Mouse (Mus musculus): ENCODE results near the gene Krt90. TPM values are rescaled to one million over a fixed set of nuclear protein-coding genes. Genes with fewer than 3 reads are reported as not detected.
A peak's percentile ranks its signal among the peaks of the same experiment; 100 is the strongest.

The Krt90 gene
- total RNA-seq (2014; rRNA removed) (not detected in 2 replicates), polyA plus RNA-seq (2012; rRNA removed) (not detected in 2 replicates)

- 49% methylated on average over 5 of the region's 5 CpGs for WGBS
- Histone ChIP-seq H3K4me1 (ENCODE audit: control insufficient read depth, insufficient read depth, low read length) (no peaks in the 10 kb centered on the region), H3K36me3 (ENCODE audit: control insufficient read depth, insufficient read depth, low read length) (no peaks in the 10 kb centered on the region), H3K9ac (ENCODE audit: low read depth, low read length) (no peak within 1 kb of the TSS), H3K79me2 (ENCODE audit: control insufficient read depth, insufficient read depth, low read length) (no peaks in the 10 kb centered on the region), H3K27ac (replicated peaks; ENCODE audit: insufficient read depth, low read depth, low read length) (no peak within 1 kb of the TSS), H3K27me3 (ENCODE audit: control insufficient read depth, insufficient read depth, low read length) (no peaks in the 10 kb centered on the region), H3K4me3 (ENCODE audit: insufficient read depth, low read depth, low read length) (no peak within 1 kb of the TSS)
- DNase-seq (ENCODE audit: extremely low read depth, low read depth, low spot score) = no peak
- TF ChIP-seq POLR2A (IDR thresholded peaks at IDR 0.05; ENCODE audit: extremely low read depth, insufficient read depth, low read length) (no peak), CTCF (IDR thresholded peaks at IDR 0.05; ENCODE audit: low read depth, low read length) (no peak)
These were observed at the start of gene Krt90 for GRCm38 (mm10) chr15:101562850-101563249. Krt90 (minus strand) TSS chr15:101562950.

GRCm38 (mm10) chr15:101599123-101599522 is 36.4 kb upstream of the Krt90 start:
- Histone ChIP-seq H3K4me3 (ENCODE audit: insufficient read depth, low read depth, low read length) (no peak overlapping the region), H3K36me3 (ENCODE audit: control insufficient read depth, insufficient read depth, low read length) (no peaks in the 10 kb centered on the region), H3K9ac (ENCODE audit: low read depth, low read length) (no peak overlapping the region), H3K27me3 (ENCODE audit: control insufficient read depth, insufficient read depth, low read length) (no peaks in the 10 kb centered on the region; the same call in 1 of the 2 replicates), H3K4me1 (ENCODE audit: control insufficient read depth, insufficient read depth, low read length) (no peaks in the 10 kb centered on the region), H3K27ac (replicated peaks; ENCODE audit: insufficient read depth, low read depth, low read length) (no peak overlapping the region), H3K79me2 (ENCODE audit: control insufficient read depth, insufficient read depth, low read length) (no peaks in the 10 kb centered on the region)
- WGBS = 62% methylated on average over 6 of the region's 6 CpGs
- DNase-seq (ENCODE audit: extremely low read depth, low read depth, low spot score) = no peak
- TF ChIP-seq POLR2A (IDR thresholded peaks at IDR 0.05; ENCODE audit: extremely low read depth, insufficient read depth, low read length) (no peak), CTCF (IDR thresholded peaks at IDR 0.05; ENCODE audit: low read depth, low read length) (no peak)

DNA sequence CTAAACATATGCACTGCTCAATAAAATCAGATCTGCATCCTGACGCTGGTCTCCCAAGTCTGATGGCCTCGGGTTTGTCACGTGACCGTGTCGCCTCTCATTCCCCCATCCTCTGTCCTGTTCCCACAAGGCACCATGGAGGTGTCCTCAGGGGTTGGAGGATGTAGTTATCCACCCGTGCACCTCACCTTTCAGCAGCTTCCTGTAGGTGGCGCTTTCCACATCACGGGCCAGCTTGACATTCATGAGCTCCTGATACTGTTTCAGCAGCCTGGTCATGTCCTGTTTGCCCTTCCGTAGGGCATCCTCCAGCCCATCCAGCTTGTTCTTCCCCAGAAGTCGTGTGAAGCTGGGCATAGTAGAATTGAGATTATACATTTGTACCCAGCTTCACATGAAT is 25.5 kb upstream of the Krt90 start:
- Histone ChIP-seq H3K4me1 (ENCODE audit: control insufficient read depth, insufficient read depth, low read length) (no peaks in the 10 kb centered on the region), H3K79me2 (ENCODE audit: control insufficient read depth, insufficient read depth, low read length) (no peaks in the 10 kb centered on the region), H3K36me3 (ENCODE audit: control insufficient read depth, insufficient read depth, low read length) (no peaks in the 10 kb centered on the region), H3K9ac (ENCODE audit: low read depth, low read length) (no peak overlapping the region), H3K4me3 (ENCODE audit: insufficient read depth, low read depth, low read length) (no peak overlapping the region), H3K27ac (replicated peaks; ENCODE audit: insufficient read depth, low read depth, low read length) (no peak overlapping the region), H3K27me3 (ENCODE audit: control insufficient read depth, insufficient read depth, low read length) (no peaks in the 10 kb centered on the region)
- DNase-seq (ENCODE audit: extremely low read depth, low read depth, low spot score) = no peak
- 69% methylated on average over 10 of the region's 10 CpGs for WGBS
- peak; percentile 33; the same call in 1 of the 2 replicates for TF ChIP-seq CTCF (IDR thresholded peaks at IDR 0.05; ENCODE audit: low read depth, low read length)
- no peak for TF ChIP-seq POLR2A (IDR thresholded peaks at IDR 0.05; ENCODE audit: extremely low read depth, insufficient read depth, low read length)

DNA sequence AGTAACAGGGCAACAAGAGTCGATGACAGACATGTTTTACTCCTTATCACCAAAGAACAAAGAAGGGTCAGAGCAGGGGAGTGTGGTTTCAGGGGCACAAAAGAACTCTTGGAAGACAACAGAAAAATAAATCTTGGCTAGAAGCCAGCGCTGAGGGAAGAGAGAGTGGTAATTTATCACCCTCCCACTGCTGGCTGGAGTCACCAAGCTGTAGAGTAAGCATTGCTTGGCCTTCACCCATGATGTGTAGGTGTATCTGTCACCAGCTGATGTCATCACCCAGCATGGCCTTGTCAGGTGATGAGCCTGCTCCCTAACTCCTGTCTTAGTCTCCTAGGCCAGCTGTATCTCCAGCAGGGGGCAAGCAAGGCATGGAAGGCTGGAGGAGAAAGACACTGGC is 21.7 kb upstream of the Krt90 start:
- DNase-seq (ENCODE audit: extremely low read depth, low read depth, low spot score) = no peak
- 33% methylated on average over 2 of the region's 2 CpGs for WGBS

GRCm38 (mm10) chr15:101583211-101583965 is 20.6 kb upstream of the Krt90 start:
- H3K27me3 ChIP-seq (ENCODE audit: control insufficient read depth, insufficient read depth, low read length) = no peaks in the 10 kb centered on the region
- H3K4me1 ChIP-seq (ENCODE audit: control insufficient read depth, insufficient read depth, low read length) = no peaks in the 10 kb centered on the region
- H3K79me2 ChIP-seq (ENCODE audit: control insufficient read depth, insufficient read depth, low read length) = no peaks in the 10 kb centered on the region
- 61% methylated on average over 8 of the region's 8 CpGs for WGBS
- no peaks in the 10 kb centered on the region for H3K36me3 ChIP-seq (ENCODE audit: control insufficient read depth, insufficient read depth, low read length)
- TF ChIP-seq CTCF (IDR thresholded peaks at IDR 0.05; ENCODE audit: low read depth, low read length) (no peak), POLR2A (IDR thresholded peaks at IDR 0.05; ENCODE audit: extremely low read depth, insufficient read depth, low read length) (no peak)
- no peak for DNase-seq (ENCODE audit: extremely low read depth, low read depth, low spot score)
- H3K4me3 ChIP-seq (ENCODE audit: insufficient read depth, low read depth, low read length) = no peak overlapping the region
- H3K27ac ChIP-seq (replicated peaks; ENCODE audit: insufficient read depth, low read depth, low read length) = no peak overlapping the region
- H3K9ac ChIP-seq (ENCODE audit: low read depth, low read length) = no peak overlapping the region

More for the DNA sequence above, 21.7 kb upstream of the Krt90 start:
- no peaks in the 10 kb centered on the region for H3K4me1 ChIP-seq (ENCODE audit: control insufficient read depth, insufficient read depth, low read length)
- no peaks in the 10 kb centered on the region for H3K36me3 ChIP-seq (ENCODE audit: control insufficient read depth, insufficient read depth, low read length)
- no peak overlapping the region for H3K27ac ChIP-seq (replicated peaks; ENCODE audit: insufficient read depth, low read depth, low read length)
- H3K27me3 ChIP-seq (ENCODE audit: control insufficient read depth, insufficient read depth, low read length) = no peaks in the 10 kb centered on the region
- no peak overlapping the region for H3K9ac ChIP-seq (ENCODE audit: low read depth, low read length)
- H3K4me3 ChIP-seq (ENCODE audit: insufficient read depth, low read depth, low read length) = no peak overlapping the region
- H3K79me2 ChIP-seq (ENCODE audit: control insufficient read depth, insufficient read depth, low read length) = no peaks in the 10 kb centered on the region
- no peak for TF ChIP-seq POLR2A (IDR thresholded peaks at IDR 0.05; ENCODE audit: extremely low read depth, insufficient read depth, low read length)
- no peak for TF ChIP-seq CTCF (IDR thresholded peaks at IDR 0.05; ENCODE audit: low read depth, low read length)

GRCm38 (mm10) chr15:101581701-101582100 is 19.0 kb upstream of the Krt90 start:
- 63% methylated on average over 3 of the region's 3 CpGs for WGBS
- TF ChIP-seq CTCF (IDR thresholded peaks at IDR 0.05; ENCODE audit: low read depth, low read length) (no peak), POLR2A (IDR thresholded peaks at IDR 0.05; ENCODE audit: extremely low read depth, insufficient read depth, low read length) (no peak)

More at GRCm38 (mm10) chr15:101581701-101582100, 19.0 kb upstream of the Krt90 start:
- no peaks in the 10 kb centered on the region for H3K36me3 ChIP-seq (ENCODE audit: control insufficient read depth, insufficient read depth, low read length)
- H3K4me3 ChIP-seq (ENCODE audit: insufficient read depth, low read depth, low read length) = no peak overlapping the region
- no peaks in the 10 kb centered on the region for H3K4me1 ChIP-seq (ENCODE audit: control insufficient read depth, insufficient read depth, low read length)
- no peaks in the 10 kb centered on the region for H3K27me3 ChIP-seq (ENCODE audit: control insufficient read depth, insufficient read depth, low read length)
- DNase-seq (ENCODE audit: extremely low read depth, low read depth, low spot score) = no peak
- H3K9ac ChIP-seq (ENCODE audit: low read depth, low read length) = no peak overlapping the region
- no peaks in the 10 kb centered on the region for H3K79me2 ChIP-seq (ENCODE audit: control insufficient read depth, insufficient read depth, low read length)
- H3K27ac ChIP-seq (replicated peaks; ENCODE audit: insufficient read depth, low read depth, low read length) = no peak overlapping the region
